Mouse (Mus musculus): ENCODE measurements around the gene Trp53i11.

Trp53i11 gene

DNA sequence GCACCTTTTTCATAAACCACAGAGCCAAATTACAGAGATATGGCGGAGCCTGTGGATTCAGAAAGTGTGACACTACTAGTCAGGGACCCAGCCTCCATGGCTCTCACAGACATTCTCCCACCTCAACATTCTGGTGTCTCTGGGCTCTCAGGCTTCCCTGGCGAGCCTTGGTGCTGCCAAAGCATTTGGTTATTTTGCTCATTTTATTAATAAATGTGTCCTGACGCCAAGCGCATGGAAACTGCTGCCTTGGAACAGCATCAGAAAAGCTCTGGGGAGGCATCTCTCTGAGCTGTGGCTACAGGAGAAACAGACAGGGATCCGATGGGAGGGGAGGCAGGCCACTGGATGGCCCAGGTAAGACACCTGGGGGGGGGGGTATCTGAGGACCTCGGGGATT is 15.4 kb upstream of the Trp53i11 start:
- DNase-seq (ENCODE audit: low spot score in 2 of 2): no peak

DNA sequence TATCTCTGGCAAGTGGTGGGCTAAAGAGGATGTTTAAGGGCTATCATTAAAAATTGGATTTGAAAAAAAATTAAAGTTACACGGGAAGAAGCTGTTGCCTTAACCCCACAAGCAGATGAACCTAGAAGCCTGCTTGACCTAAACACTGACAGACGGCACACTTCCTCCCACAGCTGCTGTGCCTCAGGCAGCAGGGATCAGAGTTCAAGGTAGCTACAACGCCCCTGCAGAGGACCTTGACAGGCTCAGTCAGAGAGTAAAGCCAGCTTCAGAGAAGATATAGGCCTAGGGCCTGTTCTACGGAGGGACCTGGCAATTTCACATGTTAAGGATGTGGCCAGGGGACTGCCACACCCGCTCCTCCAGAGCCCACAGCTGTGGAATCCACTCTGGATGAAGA is 14.9 kb upstream of the Trp53i11 start:
- no peak for DNase-seq (ENCODE audit: low spot score in 2 of 2)

DNA sequence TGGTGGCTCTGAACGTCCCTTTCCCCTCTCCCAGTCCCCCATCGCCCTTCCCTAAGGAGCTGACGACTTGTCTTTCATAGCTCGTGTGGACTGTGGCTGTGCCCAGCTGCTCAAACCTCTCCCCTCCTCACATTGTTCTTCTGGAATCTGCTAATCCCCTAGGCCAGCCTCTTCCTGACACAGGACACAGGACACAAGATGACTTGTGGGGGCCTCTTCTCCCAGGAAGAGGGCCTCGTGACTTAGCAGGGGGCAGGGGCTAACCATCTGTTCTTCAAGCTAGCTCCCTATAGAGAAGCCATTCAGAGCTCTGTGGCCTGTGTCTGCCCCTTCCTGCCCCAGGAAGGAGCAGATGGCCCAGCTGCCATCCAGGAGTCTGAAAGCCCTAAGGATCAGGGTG is 13.2 kb upstream of the Trp53i11 start:
- DNase-seq (ENCODE audit: low spot score in 2 of 2): no peak

DNA sequence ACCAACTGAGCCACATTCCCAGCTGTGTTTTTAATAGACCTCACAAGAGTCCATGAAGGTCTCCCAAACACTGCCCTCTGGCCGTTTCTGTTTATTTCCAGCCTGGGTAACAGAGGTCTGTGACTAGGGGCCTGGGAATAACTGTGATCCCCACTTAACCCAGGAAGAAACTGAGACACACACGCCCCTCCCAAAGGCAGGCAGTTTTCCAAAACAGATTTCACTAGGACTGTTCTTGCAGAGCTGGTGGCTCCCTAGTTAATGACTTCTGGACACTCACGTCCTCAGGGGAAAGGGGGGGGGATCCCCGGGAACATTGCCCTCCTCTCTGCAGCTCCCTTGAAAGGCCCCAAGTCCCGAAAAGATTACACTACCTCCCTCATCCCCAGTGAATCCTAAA is 12.1 kb upstream of the Trp53i11 start:
- peak; percentile 44 to 66 for DNase-seq (ENCODE audit: low spot score in 2 of 2)

DNA sequence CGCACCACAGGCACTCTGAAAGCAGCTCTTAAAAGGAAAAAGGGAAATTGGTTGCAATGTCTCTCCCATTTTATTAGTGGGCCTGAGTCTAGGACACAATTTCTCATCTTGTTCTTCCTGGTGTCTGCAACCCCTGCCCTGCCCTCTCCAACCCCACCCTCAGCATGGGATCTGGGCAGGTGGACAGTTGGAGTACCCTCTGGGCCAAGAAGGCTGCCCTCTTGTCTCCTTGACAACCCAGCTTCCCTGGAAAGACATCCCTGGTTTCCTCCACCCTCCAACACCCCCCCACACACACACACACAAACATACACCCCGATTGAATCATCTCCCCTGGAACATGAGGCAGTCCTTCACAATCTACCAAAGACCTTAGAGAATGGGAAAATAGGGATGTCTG is 11.6 kb upstream of the Trp53i11 start:
- no peak for DNase-seq (ENCODE audit: low spot score in 2 of 2)

DNA sequence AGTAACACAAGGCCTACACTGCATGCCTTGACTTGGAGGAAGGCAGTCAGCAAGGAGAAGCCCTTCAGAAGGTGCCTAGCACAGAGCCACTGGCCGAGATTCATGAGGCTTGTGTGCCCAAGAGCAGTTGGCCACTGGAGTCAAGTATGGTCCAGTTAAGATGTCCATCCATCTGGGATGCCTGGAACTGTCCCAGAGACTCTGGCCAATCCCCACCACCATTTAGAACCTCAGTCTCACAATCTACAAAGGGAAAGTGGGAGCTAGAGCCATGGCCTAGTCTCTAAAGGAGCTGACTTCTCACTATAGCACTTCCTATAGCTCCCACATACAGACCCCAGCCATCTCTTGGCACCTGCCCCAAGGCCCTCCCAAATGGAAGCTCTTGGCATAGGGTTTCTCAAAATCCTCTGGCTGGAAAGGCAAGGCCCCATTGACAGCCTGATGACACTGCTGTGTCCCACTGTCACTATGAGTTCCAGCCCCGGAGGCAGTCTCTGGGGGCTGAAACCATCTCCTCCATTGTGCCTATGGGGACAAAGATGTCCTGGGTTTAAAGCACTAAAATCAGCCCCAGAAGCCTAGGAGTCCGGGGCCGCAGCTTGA is 11.1 kb upstream of the Trp53i11 start:
- no peak for DNase-seq (ENCODE audit: low spot score in 2 of 2)

DNA sequence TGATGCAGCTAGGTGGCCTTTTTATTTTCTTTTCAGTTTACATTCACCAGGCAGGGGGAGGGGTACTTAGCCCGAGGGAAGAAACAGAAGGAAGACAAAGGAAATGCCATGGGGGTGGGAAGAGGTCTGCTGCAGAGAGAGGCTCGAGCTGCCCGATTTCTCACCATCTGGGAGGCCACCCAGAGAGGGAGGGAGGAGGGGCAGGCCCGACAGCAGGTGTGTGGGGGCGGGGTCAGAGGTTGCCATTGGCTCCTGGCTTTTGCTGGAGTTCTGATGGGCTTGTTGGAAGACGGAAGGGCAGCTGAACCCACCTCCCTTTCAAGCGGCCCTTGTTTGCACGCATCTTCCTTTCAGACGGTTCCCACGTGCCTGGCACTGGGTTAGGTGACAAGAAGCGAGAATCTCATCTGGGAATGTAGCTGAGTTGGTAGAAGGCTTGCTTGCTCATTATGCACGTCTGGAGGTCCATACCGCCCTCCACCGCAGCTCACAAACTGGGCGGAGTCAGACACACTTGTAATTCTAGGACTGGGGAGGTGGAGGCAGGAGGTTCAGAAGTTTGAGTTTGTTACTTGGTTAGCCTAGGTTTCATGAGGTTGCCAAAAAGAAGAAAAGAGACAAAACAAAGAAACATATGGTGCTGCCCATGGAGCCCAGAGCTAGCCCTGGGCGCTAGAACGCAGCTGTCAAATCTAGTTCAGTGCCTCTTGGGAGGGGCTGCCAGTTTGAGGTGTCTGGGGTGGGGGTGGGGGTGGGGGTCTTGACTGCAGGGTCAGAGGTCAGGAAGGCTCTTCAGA is 10.3 kb upstream of the Trp53i11 start:
- DNase-seq (ENCODE audit: low spot score in 2 of 2): no peak

DNA sequence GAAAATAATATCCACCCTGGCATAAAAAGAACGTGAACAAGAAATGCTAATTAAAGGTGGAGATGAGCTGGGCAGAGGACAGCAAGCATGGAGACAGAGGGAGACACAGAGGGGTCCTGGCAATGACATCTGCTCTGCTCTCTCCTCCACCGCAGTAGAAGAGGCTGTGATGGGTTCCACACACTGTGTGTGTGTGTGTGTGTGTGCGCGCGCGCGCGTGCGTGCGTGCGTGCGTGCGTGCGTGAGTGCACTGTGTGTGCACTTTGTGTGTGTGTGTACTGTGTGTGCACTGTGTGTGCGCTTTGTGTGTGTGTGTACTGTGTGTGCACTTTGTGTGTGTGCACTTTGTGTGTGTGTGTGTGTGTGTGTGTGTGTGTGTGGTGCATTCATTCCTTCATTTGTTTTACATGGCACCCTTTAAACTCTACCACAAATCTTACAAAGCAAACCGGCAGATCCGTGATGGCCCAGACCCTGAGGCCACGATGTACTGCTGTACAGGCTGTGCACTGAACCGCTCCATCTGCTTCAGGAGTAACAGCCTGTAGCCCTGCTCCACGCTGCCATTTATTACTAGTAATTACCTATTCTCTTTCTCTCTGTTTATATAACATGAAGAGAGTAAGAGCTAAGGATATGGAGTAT is 9.6 kb upstream of the Trp53i11 start:
- DNase-seq (ENCODE audit: low spot score in 2 of 2): no peak

DNA sequence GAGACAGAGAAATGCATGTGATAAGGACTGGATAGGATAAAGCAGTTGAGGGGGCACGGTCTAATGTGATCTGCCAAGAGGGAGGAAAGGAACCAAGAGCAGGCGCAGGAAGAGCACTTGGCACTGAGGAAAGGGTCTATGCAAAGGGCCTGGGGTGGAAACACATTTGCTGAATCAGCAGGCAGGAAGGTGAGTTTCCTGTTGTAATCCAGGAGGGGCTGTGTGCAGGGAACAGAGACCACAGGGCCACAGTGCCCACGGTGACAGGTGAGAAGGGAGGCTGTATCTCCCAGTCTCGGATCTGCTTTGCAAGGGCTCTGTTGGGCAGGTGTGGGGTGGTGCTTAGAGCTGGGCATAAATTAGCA is 9.1 kb upstream of the Trp53i11 start:
- DNase-seq (ENCODE audit: low spot score in 2 of 2): no peak

DNA sequence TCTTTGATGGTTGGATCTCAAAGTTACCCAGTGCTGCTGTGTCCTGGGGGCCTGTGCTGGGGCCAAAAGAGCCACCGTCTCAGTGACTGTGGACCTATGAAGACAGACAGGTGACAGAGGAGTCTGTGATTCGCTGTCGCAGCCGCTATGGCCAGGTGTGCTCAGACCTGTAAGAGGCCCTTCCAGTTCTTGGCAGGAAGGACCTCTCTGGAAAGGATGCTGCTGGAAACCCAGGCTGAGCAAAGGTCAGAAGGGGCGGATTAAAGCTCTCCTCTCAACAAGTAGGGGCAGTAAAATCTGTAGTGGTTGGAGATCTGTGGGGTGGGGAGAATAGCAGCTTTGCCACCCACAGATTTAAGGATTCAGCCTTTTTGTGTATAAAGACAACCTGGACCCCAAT is 7.7 kb upstream of the Trp53i11 start:
- no peak for DNase-seq (ENCODE audit: low spot score in 2 of 2)

DNA sequence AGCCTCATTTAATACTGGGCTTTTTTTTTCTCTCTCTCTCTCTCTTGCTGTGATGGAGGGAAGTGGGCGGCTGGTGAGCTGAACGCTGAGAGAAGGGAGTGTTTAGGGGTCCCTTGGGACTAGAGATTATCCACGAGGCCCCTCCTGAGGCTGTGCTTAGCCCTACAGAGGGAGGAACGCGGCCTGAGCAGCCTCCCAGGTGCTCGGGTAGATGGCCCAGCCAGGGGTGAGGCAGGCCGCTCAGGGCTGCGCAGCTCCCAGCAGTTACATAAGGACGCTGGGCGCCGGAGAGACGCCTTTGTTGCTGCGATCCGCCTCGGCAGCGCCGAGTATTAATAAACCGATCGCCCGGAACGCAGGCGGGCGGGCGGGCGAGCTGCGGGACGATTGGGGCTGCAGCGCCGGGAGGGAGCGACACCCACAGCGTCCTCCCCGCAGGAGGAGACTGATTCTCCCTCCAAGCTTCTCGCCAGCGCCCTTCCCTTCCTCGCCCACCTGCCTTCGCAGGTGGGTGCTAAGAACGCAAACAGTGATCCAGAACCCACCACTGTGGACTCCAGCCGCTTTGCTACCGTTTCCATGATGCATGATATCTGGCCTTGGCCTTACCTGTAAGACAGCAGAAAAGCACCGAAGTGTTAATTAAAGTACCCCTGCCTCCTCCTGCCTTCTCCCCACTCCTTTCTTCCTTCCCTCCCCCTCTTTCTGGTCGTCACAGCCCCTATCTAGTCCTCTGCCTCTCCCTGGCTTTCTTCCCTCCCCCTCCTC is 7.1 kb upstream of the Trp53i11 start:
- DNase-seq (ENCODE audit: low spot score in 2 of 2): peak in 1 of 2 experiments; percentile 33

DNA sequence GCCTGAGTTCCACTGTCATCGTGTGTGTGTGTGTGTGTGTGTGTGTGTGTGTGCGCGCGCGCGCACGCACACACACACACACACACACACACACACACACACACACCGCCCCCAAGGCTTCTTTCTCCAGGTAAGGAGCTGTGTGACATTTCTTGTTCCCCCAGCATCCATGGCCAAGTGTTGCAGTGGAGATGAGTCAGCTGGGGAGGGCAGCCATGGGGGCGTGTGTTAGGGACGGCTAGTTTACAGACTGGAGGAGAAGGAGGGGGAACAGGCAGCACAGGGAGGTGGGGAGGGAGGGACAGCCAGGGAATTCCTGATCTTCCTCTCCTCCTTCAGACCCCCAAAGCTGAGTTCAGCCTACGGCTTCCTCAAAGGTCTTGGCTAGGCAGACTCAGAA is 4.5 kb upstream of the Trp53i11 start:
- DNase-seq (ENCODE audit: low spot score in 2 of 2): no peak

DNA sequence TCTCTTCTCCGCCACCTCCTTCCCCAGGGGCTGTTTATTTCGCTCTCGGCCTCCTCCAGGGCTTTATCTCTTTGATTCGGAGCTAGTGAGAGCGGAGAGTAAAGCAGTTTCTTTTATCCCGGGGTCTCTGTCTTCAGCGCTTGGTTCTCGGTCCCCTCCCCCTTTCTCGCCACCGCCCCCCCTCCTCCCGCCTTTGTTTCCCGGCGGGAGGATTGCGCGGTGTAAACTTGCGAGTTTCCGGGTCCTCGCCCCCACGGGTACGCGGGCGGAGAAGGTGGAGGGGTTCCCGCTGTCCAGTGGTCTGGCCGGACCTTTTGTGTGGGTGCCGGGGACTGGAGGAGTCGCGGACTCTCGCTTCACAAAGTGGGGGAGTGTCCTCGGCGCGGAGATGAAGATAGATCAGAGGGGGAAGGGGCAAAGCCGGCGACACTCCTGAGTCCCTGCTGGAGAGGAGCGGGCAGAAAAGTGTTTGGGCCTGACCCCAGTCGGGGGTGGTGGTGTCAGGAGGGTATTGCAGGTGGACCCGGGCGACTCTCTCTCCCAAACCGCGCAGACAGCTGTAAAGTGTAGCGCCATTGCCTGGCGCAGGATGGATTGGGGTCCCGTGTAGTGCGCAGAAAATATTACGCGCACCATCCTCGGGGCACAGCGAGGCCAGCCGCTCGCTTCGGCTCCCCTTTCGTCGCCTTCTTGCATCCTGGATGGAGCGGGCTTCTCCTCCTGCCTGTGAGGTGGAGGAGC is 842 bp downstream of the Trp53i11 start:
- DNase-seq (ENCODE audit: low spot score in 2 of 2): no peak

DNA sequence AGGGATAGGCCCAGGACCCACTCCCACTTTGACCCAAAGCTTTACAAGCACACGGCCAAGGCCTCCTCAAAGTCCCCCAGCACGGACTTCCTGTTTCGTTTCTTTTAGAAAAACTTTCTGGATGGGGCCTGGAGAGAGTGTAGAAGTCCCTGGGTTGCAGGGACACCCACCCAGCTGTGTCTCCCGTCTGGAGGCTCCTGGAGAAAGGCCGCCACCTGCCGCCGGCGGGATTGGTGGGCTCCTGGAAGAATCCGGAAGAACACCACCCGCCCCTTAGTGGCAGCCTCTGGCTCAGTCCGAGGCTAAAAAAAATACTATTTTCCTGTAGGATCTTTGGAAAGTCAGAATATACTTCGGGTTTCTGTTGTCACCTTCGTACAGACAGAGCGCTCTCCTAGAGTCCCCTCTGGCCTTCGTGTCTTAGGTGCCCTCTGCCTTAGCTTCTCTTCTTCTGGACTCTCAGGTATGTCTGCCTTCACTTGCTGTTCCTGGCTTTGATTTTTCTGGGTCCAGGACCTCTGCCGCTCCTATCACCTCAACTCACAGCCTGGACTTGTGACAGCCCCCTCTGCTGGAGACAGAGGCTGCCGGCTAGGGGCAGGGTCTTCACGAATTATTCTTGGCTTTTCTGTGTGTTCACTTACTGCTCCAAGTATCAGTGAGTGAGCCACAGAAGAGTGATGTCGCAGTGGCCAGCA is 1.6 kb downstream of the Trp53i11 start:
- DNase-seq (ENCODE audit: low spot score in 2 of 2): peak; percentile 37 to 48

DNA sequence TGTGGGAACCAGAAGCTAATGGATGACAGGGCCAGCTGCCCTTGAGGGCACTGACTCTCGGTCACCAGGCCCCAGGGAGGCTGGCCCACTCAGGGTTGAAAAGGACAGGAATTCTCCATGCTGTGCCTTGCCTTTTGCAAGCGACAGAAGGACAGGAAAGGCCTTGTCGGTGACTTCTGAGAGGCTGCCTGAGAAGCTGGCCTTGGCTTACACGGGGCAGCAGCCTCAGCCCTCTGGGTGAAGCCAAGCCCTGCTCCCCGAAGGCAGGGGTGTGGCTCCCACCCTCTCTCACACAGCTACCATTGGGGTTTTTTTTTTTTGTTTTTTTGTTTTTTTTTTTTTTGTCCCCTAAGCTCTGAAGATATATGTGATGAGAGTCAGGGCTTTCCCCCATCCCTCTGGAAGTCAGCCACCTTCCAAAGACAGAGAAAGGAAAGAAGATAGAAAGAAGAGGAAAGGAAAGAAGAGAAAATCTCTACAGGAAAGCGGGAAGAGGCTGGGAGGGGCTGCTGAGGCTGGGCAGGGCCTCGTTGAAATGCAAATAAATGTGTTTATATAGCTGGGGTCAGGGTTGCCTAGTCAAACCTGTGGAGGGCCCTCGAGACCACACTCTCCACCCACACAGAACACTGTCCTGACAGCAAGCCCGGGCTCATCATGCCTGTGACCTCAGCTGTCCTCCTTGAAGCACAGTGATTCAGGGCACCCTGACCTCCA is 3.6 kb downstream of the Trp53i11 start:
- DNase-seq (ENCODE audit: low spot score in 2 of 2): no peak

DNA sequence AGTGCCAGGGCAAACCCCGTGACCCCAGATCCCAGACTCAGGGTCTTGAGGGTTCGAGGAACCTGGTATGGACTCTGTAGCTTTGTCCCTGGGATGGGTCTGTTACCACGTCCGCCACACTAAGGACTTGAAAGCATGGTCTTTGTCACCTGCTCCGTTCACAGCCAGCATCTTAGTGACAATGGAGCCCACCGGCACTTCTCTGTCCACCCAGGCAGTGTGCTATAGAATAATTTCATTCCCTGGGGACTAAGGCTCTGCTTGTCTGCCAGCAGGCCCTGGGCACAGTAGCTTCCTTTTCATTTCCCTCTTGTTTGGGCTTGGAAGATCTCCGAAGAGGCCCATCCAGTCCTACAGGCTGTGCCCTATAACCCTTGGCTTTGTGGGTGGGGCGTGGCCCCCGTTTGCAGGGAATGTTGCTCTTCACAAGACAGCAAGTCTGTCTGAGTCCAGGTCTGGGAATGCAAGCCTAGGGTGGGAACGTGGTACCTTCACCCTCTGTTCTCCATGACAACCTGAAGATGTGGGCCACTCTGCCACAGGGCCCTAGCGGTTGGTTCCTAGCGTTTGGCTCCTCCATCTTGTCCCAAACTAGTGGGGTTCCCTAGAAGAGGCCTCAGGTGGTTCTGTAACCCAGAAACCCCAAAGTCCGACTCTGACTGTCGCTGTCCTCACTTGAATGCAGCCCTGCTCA is 4.3 kb downstream of the Trp53i11 start:
- no peak for DNase-seq (ENCODE audit: low spot score in 2 of 2)

DNA sequence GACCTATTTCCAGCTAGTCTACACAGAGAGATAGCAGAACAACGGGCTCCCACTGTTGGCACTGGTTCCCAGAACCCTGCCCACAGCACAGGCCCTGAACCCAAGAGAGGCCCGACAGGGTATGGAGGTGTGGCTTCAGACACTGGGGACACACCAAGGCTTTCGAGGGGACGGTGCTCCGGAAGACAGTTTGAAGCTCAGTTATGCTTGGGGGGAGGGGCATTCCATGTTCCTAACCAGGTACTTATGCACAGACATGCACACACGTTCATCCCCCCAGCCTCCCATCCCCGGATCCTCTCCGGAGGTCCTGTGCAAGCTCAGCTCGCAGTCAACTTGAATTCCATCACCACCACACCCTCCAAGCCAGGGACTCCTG is 4.8 kb downstream of the Trp53i11 start:
- DNase-seq (ENCODE audit: low spot score in 2 of 2): no peak

DNA sequence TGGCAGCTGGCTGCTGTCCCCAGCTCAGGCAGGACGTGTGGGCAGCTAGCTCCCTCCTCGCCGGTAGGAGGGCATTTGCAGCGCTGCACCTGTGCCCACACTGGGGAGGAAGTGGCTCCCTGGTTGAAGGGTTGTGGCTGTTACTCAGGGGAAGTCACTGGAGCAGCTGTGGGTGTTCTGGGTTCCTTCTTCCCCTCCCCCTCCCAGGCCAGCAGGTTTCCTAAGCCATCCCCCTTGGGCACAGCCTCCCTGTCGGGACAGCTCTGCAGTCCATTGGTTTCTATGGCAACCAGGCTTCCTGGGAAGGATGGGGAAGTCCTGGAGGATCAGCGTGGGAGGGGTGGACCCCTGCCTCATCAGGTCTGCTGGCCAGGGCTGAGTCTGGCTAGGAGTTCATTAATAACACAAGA is 5.3 kb downstream of the Trp53i11 start:
- DNase-seq (ENCODE audit: low spot score in 2 of 2): no peak

DNA sequence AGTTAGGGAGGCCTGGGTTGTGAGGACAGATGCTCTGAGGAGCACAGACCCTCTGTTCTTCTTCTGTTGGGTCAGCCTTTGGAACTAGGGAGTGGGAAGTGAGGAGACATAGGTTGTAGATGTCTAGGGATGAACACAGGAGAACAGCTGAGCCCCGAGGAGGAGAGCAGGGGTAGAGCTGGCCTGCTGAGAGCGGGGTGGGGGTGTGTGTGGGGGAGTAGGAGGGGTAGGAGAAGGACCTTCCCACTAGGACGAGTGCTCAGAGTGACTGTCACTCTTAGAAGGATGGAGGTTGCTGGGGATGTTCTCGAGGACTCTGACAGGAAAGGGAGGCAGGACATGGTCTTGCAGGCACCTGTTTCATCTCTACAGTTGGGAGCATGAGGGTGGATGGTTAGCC is 6.5 kb downstream of the Trp53i11 start:
- no peak for DNase-seq (ENCODE audit: low spot score in 2 of 2)

DNA sequence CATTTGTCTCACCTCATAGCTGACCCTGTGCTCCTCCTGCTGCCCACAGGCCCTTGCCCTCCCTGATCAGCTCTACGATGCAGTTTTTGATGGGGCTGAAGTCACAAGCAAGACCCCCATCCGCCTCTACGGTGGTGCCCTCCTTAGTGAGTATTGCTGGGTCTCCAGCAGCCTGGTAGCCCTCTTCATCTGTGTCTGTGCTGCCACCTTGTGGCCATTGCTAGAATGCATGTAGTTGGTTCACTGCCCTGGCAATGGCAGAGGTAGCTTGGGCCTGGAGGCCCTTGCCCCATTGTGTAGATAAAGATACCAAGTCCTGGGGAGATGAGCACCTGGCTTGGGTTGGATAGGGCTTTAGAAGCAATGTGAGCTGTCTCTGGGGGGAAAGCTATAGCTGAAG is 11.5 kb downstream of the Trp53i11 start:
- peak; percentile 80 to 91 for DNase-seq (ENCODE audit: low spot score in 2 of 2)

All from heart, adult 9 months (tissue).